In genomic region chr12:95437226-95437625, GRCm38 (mm10) we compare ENCODE assay signal across 14 mouse cellular contexts.
"Had no signal": no experiment of that assay in that cellular context is flagged by ENCODE, and none has a peak within 500 bp of the region (broad histone marks: within the 10 kb centered on the region; RNA-seq: fewer than 3 reads in every experiment).

No protein-coding gene starts in this region.

- H3K9ac ChIP-seq: lung, embryonic 15.5 days; midbrain, embryonic 13.5 days; midbrain, embryonic 15.5 days; neural tube, embryonic 12.5 days; stomach, embryonic 15.5 days had no signal

- H3K9me3 ChIP-seq: lung, embryonic 15.5 days; midbrain, embryonic 13.5 days; midbrain, embryonic 15.5 days; neural tube, embryonic 12.5 days; stomach, embryonic 15.5 days had no signal

- H3K27me3 ChIP-seq: lung, embryonic 15.5 days; megakaryocyte, embryonic 14.5 days; midbrain, embryonic 13.5 days; midbrain, embryonic 15.5 days; neural tube, embryonic 12.5 days; stomach, embryonic 15.5 days had no signal

- H3K4me1 ChIP-seq: lung, embryonic 15.5 days; megakaryocyte, embryonic 14.5 days; midbrain, embryonic 13.5 days; midbrain, embryonic 15.5 days; neural tube, embryonic 12.5 days; stomach, embryonic 15.5 days had no signal

- H3K4me3 ChIP-seq: lung, embryonic 15.5 days; megakaryocyte, embryonic 14.5 days; midbrain, embryonic 13.5 days; midbrain, embryonic 15.5 days; neural tube, embryonic 12.5 days; stomach, embryonic 15.5 days had no signal

- H3K36me3 ChIP-seq: lung, embryonic 15.5 days; midbrain, embryonic 13.5 days; midbrain, embryonic 15.5 days; neural tube, embryonic 12.5 days; stomach, embryonic 15.5 days had no signal

- DNase-seq: lung, adult 2 months; lung, postnatal 14 days; lung, postnatal 36 days; right cerebral cortex, postnatal 14 days; thymus, adult 2 months; thymus, postnatal 25 days had no signal

- H3K27ac ChIP-seq: lung, embryonic 15.5 days; macrophage; midbrain, embryonic 13.5 days; midbrain, embryonic 15.5 days; neural tube, embryonic 12.5 days; stomach, embryonic 15.5 days; stomach, postnatal 0 days had no signal
